Mouse (Mus musculus): ENCODE data around the gene Ppara. TPM values are rescaled to one million over a fixed set of nuclear protein-coding genes. Genes with fewer than 3 reads are reported as not detected.

Gene Ppara
- polyA plus RNA-seq, 1 experiment from 2014 or later, result 0.74 TPM

GRCm38 (mm10) chr15:85706527-85706926 is 28.3 kb upstream of the Ppara start:
- Histone ChIP-seq H3K36me3 (replicated peaks) (peaks cover 38% of the 10 kb centered on the region), H3K27ac (no peak overlapping the region), H3K4me1 (peaks cover 3% of the 10 kb centered on the region; the same call in 1 of the 2 replicates), H3K27me3 (peaks cover 15% of the 10 kb centered on the region), H3K9me3 (no peaks in the 10 kb centered on the region), H3K4me3 (replicated peaks) (no peak overlapping the region), H3K9ac (no peak overlapping the region), H3K4me2 (no peak overlapping the region)
- ATAC-seq (ENCODE audit: low FRiP score), result no peak
- WGBS, result 92% methylated on average over 8 of the region's 8 CpGs

- Histone ChIP-seq H3K4me3 (replicated peaks) (no peak overlapping the region), H3K4me2 (no peak overlapping the region), H3K4me1 (peaks cover 3% of the 10 kb centered on the region; the same call in 1 of the 2 replicates), H3K27ac (no peak overlapping the region), H3K27me3 (peaks cover 17% of the 10 kb centered on the region), H3K9ac (no peak overlapping the region), H3K9me3 (no peaks in the 10 kb centered on the region), H3K36me3 (replicated peaks) (peaks cover 34% of the 10 kb centered on the region)
- WGBS, result 90% methylated on average over 11 of the region's 11 CpGs
- ATAC-seq (ENCODE audit: low FRiP score), result no peak
Measured at GRCm38 (mm10) chr15:85707017-85707416, 27.8 kb upstream of the Ppara start.

GRCm38 (mm10) chr15:85707458-85708030 is 27.2 kb upstream of the Ppara start:
- no peak for ATAC-seq (ENCODE audit: low FRiP score)
- no peak overlapping the region for H3K27ac ChIP-seq
- H3K27me3 ChIP-seq, result peaks cover 20% of the 10 kb centered on the region
- no peak overlapping the region for H3K4me2 ChIP-seq
- no peak overlapping the region for H3K9ac ChIP-seq
- H3K9me3 ChIP-seq, result no peaks in the 10 kb centered on the region
- no peak overlapping the region for H3K4me3 ChIP-seq (replicated peaks)
- WGBS, result 91% methylated on average over 7 of the region's 7 CpGs
- peaks cover 29% of the 10 kb centered on the region for H3K36me3 ChIP-seq (replicated peaks)
- peaks cover 1% of the 10 kb centered on the region; the same call in 1 of the 2 replicates for H3K4me1 ChIP-seq

GRCm38 (mm10) chr15:85708217-85708616 is 26.6 kb upstream of the Ppara start:
- 86% methylated on average over 2 of the region's 2 CpGs for WGBS

GRCm38 (mm10) chr15:85708843-85709242 is 25.9 kb upstream of the Ppara start:
- H3K27ac ChIP-seq, result no peak overlapping the region
- 0 out of 2 replicates have a peak, but pooled peaks cover 2% of the 10 kb centered on the region for H3K9me3 ChIP-seq

More at GRCm38 (mm10) chr15:85708217-85708616, 26.6 kb upstream of the Ppara start:
- Histone ChIP-seq H3K36me3 (replicated peaks) (peaks cover 24% of the 10 kb centered on the region), H3K27ac (no peak overlapping the region), H3K9ac (no peak overlapping the region), H3K4me2 (no peak overlapping the region), H3K9me3 (no peaks in the 10 kb centered on the region), H3K4me1 (no peaks in the 10 kb centered on the region; the same call in 1 of the 2 replicates), H3K4me3 (replicated peaks) (no peak overlapping the region), H3K27me3 (peaks cover 22% of the 10 kb centered on the region)
- no peak for ATAC-seq (ENCODE audit: low FRiP score)

GRCm38 (mm10) chr15:85709268-85709973 is 25.4 kb upstream of the Ppara start:
- Histone ChIP-seq H3K27ac (no peak overlapping the region), H3K9me3 (0 out of 2 replicates have a peak, but pooled peaks cover 2% of the 10 kb centered on the region), H3K4me1 (no peaks in the 10 kb centered on the region; the same call in 1 of the 2 replicates), H3K27me3 (peaks cover 22% of the 10 kb centered on the region), H3K36me3 (replicated peaks) (peaks cover 18% of the 10 kb centered on the region), H3K9ac (no peak overlapping the region), H3K4me3 (replicated peaks) (no peak overlapping the region), H3K4me2 (no peak overlapping the region)
- WGBS, result 42% methylated on average over 10 of the region's 10 CpGs
- ATAC-seq (ENCODE audit: low FRiP score), result peak; percentile 40; the same call in 1 of the 2 replicates

More at GRCm38 (mm10) chr15:85708843-85709242, 25.9 kb upstream of the Ppara start:
- no peaks in the 10 kb centered on the region; the same call in 1 of the 2 replicates for H3K4me1 ChIP-seq
- no peak overlapping the region for H3K9ac ChIP-seq
- H3K36me3 ChIP-seq (replicated peaks), result peaks cover 22% of the 10 kb centered on the region
- WGBS, result 91% methylated on average over 4 of the region's 4 CpGs
- no peak overlapping the region for H3K4me3 ChIP-seq (replicated peaks)
- peaks cover 22% of the 10 kb centered on the region for H3K27me3 ChIP-seq
- H3K4me2 ChIP-seq, result no peak overlapping the region
- no peak; the same call in 1 of the 2 replicates for ATAC-seq (ENCODE audit: low FRiP score)

- Histone ChIP-seq H3K36me3 (replicated peaks) (peaks cover 10% of the 10 kb centered on the region; the same call in 1 of the 2 replicates), H3K27ac (no peak overlapping the region), H3K27me3 (peaks cover 27% of the 10 kb centered on the region), H3K4me1 (no peaks in the 10 kb centered on the region; the same call in 1 of the 2 replicates), H3K9ac (no peak overlapping the region), H3K4me3 (replicated peaks) (no peak overlapping the region), H3K9me3 (0 out of 2 replicates have a peak, but pooled peaks cover 2% of the 10 kb centered on the region), H3K4me2 (no peak overlapping the region)
- ATAC-seq (ENCODE audit: low FRiP score), result peak; percentile 49
- 0% methylated on average over 5 of the region's 8 CpGs for WGBS
Measured at GRCm38 (mm10) chr15:85710179-85710578, 24.6 kb upstream of the Ppara start.

- no peak overlapping the region for H3K4me2 ChIP-seq
- no peak for ATAC-seq (ENCODE audit: low FRiP score)
- H3K36me3 ChIP-seq (replicated peaks), result peaks cover 9% of the 10 kb centered on the region; the same call in 1 of the 2 replicates
- no peaks in the 10 kb centered on the region; the same call in 1 of the 2 replicates for H3K4me1 ChIP-seq
- no peak overlapping the region for H3K9ac ChIP-seq
- WGBS, result 80% methylated on average over 17 of the region's 17 CpGs
- no peak overlapping the region for H3K27ac ChIP-seq
- no peak overlapping the region for H3K4me3 ChIP-seq (replicated peaks)
- 0 out of 2 replicates have a peak, but pooled peaks cover 2% of the 10 kb centered on the region for H3K9me3 ChIP-seq
- H3K27me3 ChIP-seq, result peaks cover 28% of the 10 kb centered on the region
Measured at GRCm38 (mm10) chr15:85710641-85711580, 23.9 kb upstream of the Ppara start.

- H3K4me2 ChIP-seq, result no peak overlapping the region
- H3K9ac ChIP-seq, result no peak overlapping the region
- ATAC-seq (ENCODE audit: low FRiP score), result no peak
- WGBS, result 54% methylated on average over 5 of the region's 5 CpGs
- H3K9me3 ChIP-seq, result 0 out of 2 replicates have a peak, but pooled peaks cover 2% of the 10 kb centered on the region
- H3K27ac ChIP-seq, result no peak overlapping the region
- peaks cover 35% of the 10 kb centered on the region for H3K27me3 ChIP-seq
- H3K36me3 ChIP-seq (replicated peaks), result no peaks in the 10 kb centered on the region
- no peak overlapping the region for H3K4me3 ChIP-seq (replicated peaks)
- no peaks in the 10 kb centered on the region; the same call in 1 of the 2 replicates for H3K4me1 ChIP-seq
Measured at GRCm38 (mm10) chr15:85712565-85713168, 22.1 kb upstream of the Ppara start.

GRCm38 (mm10) chr15:85713417-85713816 is 21.4 kb upstream of the Ppara start:
- no peaks in the 10 kb centered on the region; the same call in 1 of the 2 replicates for H3K4me1 ChIP-seq
- no peak overlapping the region for H3K9ac ChIP-seq
- 92% methylated on average over 9 of the region's 9 CpGs for WGBS
- no peak overlapping the region for H3K4me2 ChIP-seq
- ATAC-seq (ENCODE audit: low FRiP score), result no peak
- peaks cover 39% of the 10 kb centered on the region for H3K27me3 ChIP-seq
- H3K36me3 ChIP-seq (replicated peaks), result no peaks in the 10 kb centered on the region
- 0 out of 2 replicates have a peak, but pooled peaks cover 2% of the 10 kb centered on the region for H3K9me3 ChIP-seq
- H3K27ac ChIP-seq, result no peak overlapping the region
- no peak overlapping the region for H3K4me3 ChIP-seq (replicated peaks)

- Histone ChIP-seq H3K27ac (no peak overlapping the region), H3K27me3 (peaks cover 47% of the 10 kb centered on the region), H3K9me3 (0 out of 2 replicates have a peak, but pooled peaks cover 2% of the 10 kb centered on the region), H3K4me3 (replicated peaks) (no peak overlapping the region), H3K36me3 (replicated peaks) (no peaks in the 10 kb centered on the region), H3K4me2 (no peak overlapping the region), H3K9ac (no peak overlapping the region), H3K4me1 (no peaks in the 10 kb centered on the region)
- no peak for ATAC-seq (ENCODE audit: low FRiP score)
- 90% methylated on average over 3 of the region's 3 CpGs for WGBS
Measured at GRCm38 (mm10) chr15:85715059-85715458, 19.7 kb upstream of the Ppara start.

All from forebrain, embryonic 12.5 days (tissue).